Mouse (Mus musculus): ENCODE data around the gene Exoc6b.
A peak's percentile ranks its signal among the peaks of the same experiment; 100 is the strongest.

The Exoc6b gene

GRCm38 (mm10) chr6:84882663-84883517 is 186.4 kb downstream of the Exoc6b start:
- DNase-seq (ENCODE audit: low spot score in 2 of 2), result no peak

DNA sequence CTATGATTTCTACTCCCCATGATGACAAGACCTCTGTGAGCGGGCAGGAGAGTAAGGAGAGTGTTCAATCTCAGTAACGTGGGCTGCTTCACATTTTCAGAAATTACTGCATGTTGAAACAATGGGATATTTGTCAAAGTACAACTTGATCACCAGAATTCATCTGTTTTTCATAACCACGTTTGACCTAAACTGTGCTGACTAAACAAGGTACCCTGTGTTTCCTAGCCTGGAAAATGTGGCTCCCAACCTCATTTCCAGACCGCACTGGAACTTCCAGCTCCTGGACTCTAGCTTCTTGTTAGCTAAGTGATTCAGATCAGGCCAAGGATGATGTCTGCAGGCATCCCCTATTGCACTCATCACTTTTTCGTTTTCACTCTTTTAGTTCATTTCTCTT is 193.4 kb downstream of the Exoc6b start:
- no peak for DNase-seq (ENCODE audit: low spot score in 2 of 2)

- no peak for DNase-seq (ENCODE audit: low spot score in 2 of 2)
Measured at GRCm38 (mm10) chr6:84867114-84867513, 202.2 kb downstream of the Exoc6b start.

- DNase-seq (ENCODE audit: low spot score in 2 of 2), result no peak
Measured at GRCm38 (mm10) chr6:84864625-84865024, 204.7 kb downstream of the Exoc6b start.

DNA sequence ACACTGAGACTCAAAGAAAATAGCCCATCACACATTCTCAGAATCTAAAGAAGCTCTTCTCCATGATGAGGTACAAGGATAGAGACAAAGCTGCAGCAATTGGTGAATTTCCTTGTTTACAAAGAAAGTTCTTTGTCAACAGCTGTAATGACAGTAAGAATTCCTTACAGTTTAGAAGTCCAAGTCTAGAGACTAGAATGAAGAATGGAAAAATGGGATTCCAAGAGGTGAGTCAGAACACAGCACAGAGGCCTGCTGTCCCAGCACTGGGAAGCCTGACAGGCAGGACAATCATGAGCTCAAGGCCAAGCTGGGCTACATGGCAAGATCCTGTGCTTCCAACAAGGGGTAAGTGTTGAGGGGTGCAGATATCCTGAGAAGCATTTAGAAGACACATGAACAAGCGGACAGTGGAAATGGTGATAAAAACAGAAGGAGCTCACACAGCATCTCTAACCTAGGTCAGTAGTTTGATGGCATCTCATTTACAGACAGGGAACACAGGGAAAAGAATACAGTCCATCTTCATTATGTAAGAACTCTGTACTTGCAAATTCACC is 205.4 kb downstream of the Exoc6b start:
- no peak for DNase-seq (ENCODE audit: low spot score in 2 of 2)

GRCm38 (mm10) chr6:84845665-84846064 is 223.6 kb downstream of the Exoc6b start:
- DNase-seq (ENCODE audit: low spot score in 2 of 2), result no peak

DNA sequence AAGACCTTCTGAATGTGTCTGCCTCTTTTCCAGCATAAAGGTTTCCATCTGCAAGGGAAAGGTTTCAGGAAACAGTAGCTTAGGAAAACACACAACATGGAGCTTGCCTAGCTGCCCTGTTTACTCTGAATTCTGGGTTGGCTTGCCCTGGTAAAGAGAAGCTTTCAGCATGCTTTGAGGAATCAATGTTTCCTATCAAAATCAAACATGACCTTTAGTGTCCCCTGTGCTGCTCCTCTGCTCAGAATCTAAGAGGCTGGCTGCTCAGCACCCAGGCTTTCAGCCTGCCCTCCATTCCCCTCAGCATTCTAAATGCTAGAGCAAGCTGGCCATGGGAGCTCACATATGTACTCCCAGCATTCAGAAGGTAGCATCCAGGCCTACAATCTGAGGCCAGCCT is 228.2 kb downstream of the Exoc6b start:
- DNase-seq (ENCODE audit: low spot score in 2 of 2), result no peak

- DNase-seq (ENCODE audit: low spot score in 2 of 2), result no peak
Measured at GRCm38 (mm10) chr6:84807546-84807945, 261.8 kb downstream of the Exoc6b start.

DNA sequence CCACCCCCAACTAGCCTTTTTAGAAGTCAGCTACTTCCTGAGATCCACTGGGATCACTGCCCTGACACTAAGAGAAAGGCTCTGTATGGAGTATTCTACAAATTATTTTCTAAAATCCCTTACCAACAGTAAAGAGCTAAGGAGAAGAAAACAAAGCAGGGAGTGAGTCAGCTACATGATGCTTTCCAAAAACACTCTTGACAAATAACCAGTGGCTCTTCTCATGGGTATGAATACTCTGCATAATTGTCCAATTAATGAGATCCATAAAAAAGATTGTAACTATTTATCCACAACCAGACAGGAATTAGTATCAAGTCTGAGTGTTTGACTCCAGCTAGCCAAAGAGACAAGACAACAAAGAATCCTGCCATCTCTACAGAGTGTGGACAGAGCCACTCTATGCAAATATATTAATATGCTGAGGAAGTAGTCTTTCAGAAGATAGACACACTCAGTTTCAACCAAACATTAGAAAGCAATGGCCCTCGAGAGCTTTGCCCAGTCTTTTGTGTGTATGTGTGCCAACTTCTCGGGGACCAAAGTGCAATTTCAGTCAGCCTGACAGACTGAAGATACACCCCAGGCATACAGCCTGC is 263.1 kb downstream of the Exoc6b start:
- no peak for DNase-seq (ENCODE audit: low spot score in 2 of 2)

GRCm38 (mm10) chr6:84798736-84799135 is 270.6 kb downstream of the Exoc6b start:
- DNase-seq (ENCODE audit: low spot score in 2 of 2), result no peak

DNA sequence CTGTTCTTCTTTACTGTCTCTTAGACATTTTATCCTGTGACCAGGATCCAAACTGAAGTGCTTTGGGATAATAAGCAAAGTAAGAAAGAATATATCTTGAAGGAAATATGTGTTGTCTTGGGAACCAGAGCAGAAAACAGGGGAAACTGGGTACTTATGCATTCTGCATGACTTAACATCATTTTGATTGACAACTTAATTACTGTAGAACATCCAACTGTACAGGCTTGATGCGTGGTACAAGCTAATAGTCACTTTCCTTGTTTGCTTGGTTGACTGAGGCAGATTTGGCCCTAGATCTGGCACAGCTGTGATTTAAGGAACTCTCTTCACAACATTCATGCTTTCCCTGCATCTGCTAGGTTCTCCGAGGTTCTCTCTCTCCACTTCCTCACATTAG is 285.3 kb downstream of the Exoc6b start:
- no peak for DNase-seq (ENCODE audit: low spot score in 2 of 2)

DNA sequence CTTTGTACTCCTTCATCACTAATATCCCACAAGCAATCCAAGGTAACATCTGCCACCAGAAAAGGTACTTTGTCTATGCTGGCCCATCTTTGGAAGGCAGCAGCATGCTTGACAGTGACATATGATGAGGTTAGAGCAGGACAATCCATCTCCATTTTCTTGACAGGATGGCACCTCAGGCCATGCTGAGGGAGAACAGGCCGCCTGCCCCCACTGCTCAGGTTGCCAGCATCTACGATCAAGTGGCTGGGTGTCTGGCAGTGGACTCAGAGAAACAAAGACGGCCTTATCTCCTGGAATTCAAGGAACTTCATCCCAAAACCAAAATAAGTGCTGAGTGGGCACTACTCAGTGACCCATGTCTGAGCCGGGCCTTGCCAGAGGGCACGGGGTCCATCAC is 289.3 kb downstream of the Exoc6b start:
- no peak for DNase-seq (ENCODE audit: low spot score in 2 of 2)

- DNase-seq (ENCODE audit: low spot score in 2 of 2), result no peak
Measured at GRCm38 (mm10) chr6:84778970-84779369, 290.3 kb downstream of the Exoc6b start.

DNA sequence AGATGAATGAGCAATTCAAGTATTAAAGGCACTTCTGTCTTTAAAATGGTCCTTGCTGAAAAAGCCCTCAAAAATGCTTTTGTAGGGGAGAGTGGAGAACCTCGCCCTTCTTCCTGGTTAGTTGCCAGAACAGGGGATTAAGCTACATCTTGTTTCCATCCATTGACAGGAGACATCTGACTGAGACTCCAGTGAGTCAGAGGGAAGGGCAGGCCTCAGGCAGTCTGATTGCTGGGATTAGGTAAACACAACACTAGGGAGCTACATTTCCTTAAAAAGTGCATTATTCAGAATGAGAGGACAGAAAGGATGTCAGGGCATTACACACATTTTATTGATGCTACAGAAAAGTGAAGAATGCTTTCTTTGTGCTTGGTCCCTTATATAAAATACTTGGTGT is 293.4 kb downstream of the Exoc6b start:
- DNase-seq (ENCODE audit: low spot score in 2 of 2), result no peak

- DNase-seq (ENCODE audit: low spot score in 2 of 2), result no peak
Measured at GRCm38 (mm10) chr6:84755266-84755665, 314.0 kb downstream of the Exoc6b start.

GRCm38 (mm10) chr6:84752806-84753420 is 316.4 kb downstream of the Exoc6b start:
- no peak for DNase-seq (ENCODE audit: low spot score in 2 of 2)

- no peak for DNase-seq (ENCODE audit: low spot score in 2 of 2)
Measured at GRCm38 (mm10) chr6:84751409-84751808, 317.9 kb downstream of the Exoc6b start.

DNA sequence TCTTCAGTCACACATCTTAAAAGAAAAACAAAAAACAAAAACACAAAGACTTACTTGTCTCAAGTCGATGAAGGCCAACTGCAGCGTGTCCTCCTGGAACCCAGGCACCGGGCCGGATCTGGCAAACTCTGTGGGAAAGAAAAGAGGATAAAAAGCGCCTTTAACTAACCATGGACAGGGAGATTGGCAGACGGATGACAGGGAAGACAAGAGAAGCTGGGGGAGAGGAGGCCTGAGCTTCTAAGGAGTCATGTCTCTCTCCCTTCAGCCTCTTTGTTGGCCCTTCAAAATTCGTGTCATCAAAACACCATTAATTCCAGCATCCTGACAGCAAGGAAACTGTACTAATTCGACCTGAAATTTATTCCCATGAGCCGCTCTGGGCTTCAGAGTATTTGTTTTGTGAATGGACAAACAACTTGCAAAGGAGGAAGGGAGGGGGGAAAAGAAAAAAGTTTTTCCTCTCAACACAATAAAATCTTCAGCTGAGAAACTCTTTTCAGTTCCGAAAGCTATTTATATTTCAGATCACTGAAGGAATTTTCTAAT is 322.4 kb downstream of the Exoc6b start:
- DNase-seq (ENCODE audit: low spot score in 2 of 2), result no peak

DNA sequence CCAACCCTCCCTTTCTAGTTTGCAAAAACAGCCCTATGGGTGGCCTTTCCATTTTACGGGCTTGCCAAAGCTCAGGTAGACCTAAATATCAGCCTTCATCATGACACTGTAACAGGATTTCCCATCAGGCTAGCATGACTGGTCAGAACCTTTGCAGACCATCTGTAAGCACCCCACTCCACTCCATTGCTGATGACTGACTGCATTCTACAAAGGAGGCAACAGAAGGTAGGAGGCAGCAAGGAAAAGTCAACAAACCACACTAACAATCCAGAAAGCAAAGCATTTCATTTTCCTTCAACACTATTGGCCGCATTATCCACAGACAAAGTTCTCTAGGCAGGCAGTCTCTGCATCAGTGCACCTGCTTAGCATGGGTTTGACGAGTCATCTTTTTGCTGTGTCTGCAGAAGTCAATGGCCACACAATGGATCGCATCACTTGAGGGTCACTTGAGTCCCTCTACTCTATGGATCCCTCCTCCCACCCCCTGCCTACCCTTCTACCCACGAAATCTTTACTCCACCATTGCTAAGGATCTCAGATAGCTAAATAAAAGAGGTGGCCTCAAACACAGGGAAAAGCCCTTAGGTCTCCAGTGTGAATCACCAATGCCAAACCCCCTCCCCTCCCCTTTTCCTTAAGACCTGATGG is 323.0 kb downstream of the Exoc6b start:
- DNase-seq (ENCODE audit: low spot score in 2 of 2), result no peak

GRCm38 (mm10) chr6:84745570-84745969 is 323.7 kb downstream of the Exoc6b start:
- DNase-seq (ENCODE audit: low spot score in 2 of 2), result no peak

DNA sequence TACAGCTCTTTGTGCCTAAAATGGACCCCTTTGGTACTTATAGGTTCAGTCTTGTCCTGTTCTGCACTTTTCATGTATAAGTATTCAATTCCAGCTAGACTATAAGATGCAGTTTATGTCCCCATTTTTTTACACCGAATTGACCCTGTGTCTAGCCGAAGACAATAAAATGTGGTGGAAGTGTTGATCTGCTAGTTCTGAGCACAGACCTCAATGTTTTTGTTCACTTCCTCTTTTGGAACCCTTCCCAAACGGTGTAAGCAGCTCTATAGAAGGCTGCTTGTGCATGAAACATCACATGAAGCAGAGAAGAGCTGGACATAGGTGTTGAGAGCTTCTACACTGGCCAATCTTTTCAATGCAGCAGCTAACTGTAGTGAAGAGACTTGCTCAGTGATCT is 327.1 kb downstream of the Exoc6b start:
- DNase-seq (ENCODE audit: low spot score in 2 of 2), result no peak

GRCm38 (mm10) chr6:84736942-84737341 is 332.4 kb downstream of the Exoc6b start:
- peak in 1 of 2 experiments; percentile 5 for DNase-seq (ENCODE audit: low spot score in 2 of 2)
